Mouse (Mus musculus): Measurements from ENCODE around the gene Gm5141. TPM values are rescaled to one million over a fixed set of nuclear protein-coding genes. Genes with fewer than 3 reads are reported as not detected.
A peak's percentile ranks its signal among the peaks of the same experiment; 100 is the strongest.
"Not testable (repeated sequence)": the region's sequence is repeated elsewhere in the genome, so short reads cannot be mapped to it uniquely, and the experiment has no call there.

Gm5141 gene
- 9.7 and 11.9 TPM in 2 replicates for polyA plus RNA-seq (2014; fragmentation: Nextera tagmentation; extraction: Ambion mirVana)

GRCm38 (mm10) chr13:62785199-62786134, at the start of gene Gm5141:
Gene Gm5141 (minus strand): TSS chr13:62785808.
- peak within 1 kb of the TSS; percentile 39 for H3K4me3 ChIP-seq (replicated peaks; ENCODE audit: low read depth, low read length)
- ATAC-seq (ENCODE audit: low FRiP score, low TSS enrichment) = peak; percentile 99
- H3K27ac ChIP-seq (replicated peaks; ENCODE audit: low read depth, low read length); H3K36me3 ChIP-seq (ENCODE audit: control insufficient read depth, insufficient read depth, low read length); H3K9me3 ChIP-seq (ENCODE audit: control insufficient read depth, low read length); H3K4me1 ChIP-seq (ENCODE audit: control insufficient read depth, insufficient read depth, low read length); H3K27me3 ChIP-seq (ENCODE audit: control insufficient read depth, insufficient read depth, low read length): not testable (repeated sequence)
- DNase-seq = peak; percentile 66
- 5% methylated on average over 19 of the region's 23 CpGs for WGBS
- H3K4me2 ChIP-seq (ENCODE audit: low read length) = peak within 1 kb of the TSS; percentile 52
- H3K9ac ChIP-seq (replicated peaks; ENCODE audit: low read length) = peak within 1 kb of the TSS; percentile 57

GRCm38 (mm10) chr13:62833341-62833740, 47.7 kb upstream of the Gm5141 start:
- H3K4me3 ChIP-seq (replicated peaks; ENCODE audit: low read depth, low read length) = no peak overlapping the region
- H3K36me3 ChIP-seq (ENCODE audit: control insufficient read depth, insufficient read depth, low read length) = no peaks in the 10 kb centered on the region
- WGBS = 38% methylated on average over 4 of the region's 4 CpGs
- no peaks in the 10 kb centered on the region for H3K27me3 ChIP-seq (ENCODE audit: control insufficient read depth, insufficient read depth, low read length)
- DNase-seq (no peak), ATAC-seq (ENCODE audit: low FRiP score, low TSS enrichment) (no peak)
- no peaks in the 10 kb centered on the region for H3K9me3 ChIP-seq (ENCODE audit: control insufficient read depth, low read length)
- no peak overlapping the region for H3K9ac ChIP-seq (replicated peaks; ENCODE audit: low read length)
- no peak overlapping the region for H3K4me2 ChIP-seq (ENCODE audit: low read length)
- H3K27ac ChIP-seq (replicated peaks; ENCODE audit: low read depth, low read length) = no peak overlapping the region
- no peaks in the 10 kb centered on the region for H3K4me1 ChIP-seq (ENCODE audit: control insufficient read depth, insufficient read depth, low read length)

- DNase-seq (no peak), ATAC-seq (ENCODE audit: low FRiP score, low TSS enrichment) (no peak)
- WGBS = 86% methylated on average over 2 of the region's 2 CpGs
- Histone ChIP-seq H3K4me1 (ENCODE audit: control insufficient read depth, insufficient read depth, low read length) (no peaks in the 10 kb centered on the region), H3K9me3 (ENCODE audit: control insufficient read depth, low read length) (no peaks in the 10 kb centered on the region), H3K27ac (replicated peaks; ENCODE audit: low read depth, low read length) (no peak overlapping the region), H3K27me3 (ENCODE audit: control insufficient read depth, insufficient read depth, low read length) (no peaks in the 10 kb centered on the region), H3K9ac (replicated peaks; ENCODE audit: low read length) (no peak overlapping the region), H3K4me2 (ENCODE audit: low read length) (no peak overlapping the region), H3K36me3 (ENCODE audit: control insufficient read depth, insufficient read depth, low read length) (no peaks in the 10 kb centered on the region), H3K4me3 (replicated peaks; ENCODE audit: low read depth, low read length) (no peak overlapping the region)
Observed at GRCm38 (mm10) chr13:62832239-62832638, 46.6 kb upstream of the Gm5141 start.

GRCm38 (mm10) chr13:62815705-62816104, 30.1 kb upstream of the Gm5141 start:
- DNase-seq; H3K9me3 ChIP-seq (ENCODE audit: control insufficient read depth, low read length); H3K36me3 ChIP-seq (ENCODE audit: control insufficient read depth, insufficient read depth, low read length); H3K27me3 ChIP-seq (ENCODE audit: control insufficient read depth, insufficient read depth, low read length); H3K27ac ChIP-seq (replicated peaks; ENCODE audit: low read depth, low read length); H3K9ac ChIP-seq (replicated peaks; ENCODE audit: low read length); ATAC-seq (ENCODE audit: low FRiP score, low TSS enrichment); H3K4me1 ChIP-seq (ENCODE audit: control insufficient read depth, insufficient read depth, low read length); H3K4me3 ChIP-seq (replicated peaks; ENCODE audit: low read depth, low read length); H3K4me2 ChIP-seq (ENCODE audit: low read length): not testable (repeated sequence)
- 90% methylated on average over 3 of the region's 3 CpGs for WGBS

- Histone ChIP-seq H3K9ac (replicated peaks; ENCODE audit: low read length) (no peak overlapping the region), H3K27ac (replicated peaks; ENCODE audit: low read depth, low read length) (no peak overlapping the region), H3K4me2 (ENCODE audit: low read length) (peak overlapping the region; percentile 55), H3K36me3 (ENCODE audit: control insufficient read depth, insufficient read depth, low read length) (no peaks in the 10 kb centered on the region), H3K4me1 (ENCODE audit: control insufficient read depth, insufficient read depth, low read length) (no peaks in the 10 kb centered on the region), H3K4me3 (replicated peaks; ENCODE audit: low read depth, low read length) (peak overlapping the region; percentile 32), H3K27me3 (ENCODE audit: control insufficient read depth, insufficient read depth, low read length) (no peaks in the 10 kb centered on the region), H3K9me3 (ENCODE audit: control insufficient read depth, low read length) (no peaks in the 10 kb centered on the region)
- no peak for ATAC-seq (ENCODE audit: low FRiP score, low TSS enrichment)
- WGBS = 8% methylated on average over 31 of the region's 32 CpGs
- peak; percentile 26 for DNase-seq
Observed at GRCm38 (mm10) chr13:62812713-62813112, 27.1 kb upstream of the Gm5141 start.

- not testable (repeated sequence) for ATAC-seq (ENCODE audit: low FRiP score, low TSS enrichment); DNase-seq; H3K4me3 ChIP-seq (replicated peaks; ENCODE audit: low read depth, low read length); H3K9me3 ChIP-seq (ENCODE audit: control insufficient read depth, low read length); H3K4me2 ChIP-seq (ENCODE audit: low read length); H3K27ac ChIP-seq (replicated peaks; ENCODE audit: low read depth, low read length); H3K9ac ChIP-seq (replicated peaks; ENCODE audit: low read length); H3K36me3 ChIP-seq (ENCODE audit: control insufficient read depth, insufficient read depth, low read length); H3K4me1 ChIP-seq (ENCODE audit: control insufficient read depth, insufficient read depth, low read length); H3K27me3 ChIP-seq (ENCODE audit: control insufficient read depth, insufficient read depth, low read length)
- WGBS = 88% methylated on average over 6 of the region's 6 CpGs
Observed at GRCm38 (mm10) chr13:62807981-62808380, 22.4 kb upstream of the Gm5141 start.

GRCm38 (mm10) chr13:62786135-62786493, 506 bp upstream of the Gm5141 start:
- WGBS = 52% methylated on average over 2 of the region's 2 CpGs
- not testable (repeated sequence) for H3K27me3 ChIP-seq (ENCODE audit: control insufficient read depth, insufficient read depth, low read length); H3K4me1 ChIP-seq (ENCODE audit: control insufficient read depth, insufficient read depth, low read length); H3K9me3 ChIP-seq (ENCODE audit: control insufficient read depth, low read length); DNase-seq; H3K36me3 ChIP-seq (ENCODE audit: control insufficient read depth, insufficient read depth, low read length); H3K27ac ChIP-seq (replicated peaks; ENCODE audit: low read depth, low read length)
- Histone ChIP-seq H3K4me2 (ENCODE audit: low read length) (peak overlapping the region; percentile 46), H3K9ac (replicated peaks; ENCODE audit: low read length) (0 out of 2 replicates have a peak overlapping the region, but pooled peaks have one; percentile 13), H3K4me3 (replicated peaks; ENCODE audit: low read depth, low read length) (peak overlapping the region; percentile 39)
- 0 out of 2 replicates have a peak, but pooled peaks have one; percentile 11 for ATAC-seq (ENCODE audit: low FRiP score, low TSS enrichment)

GRCm38 (mm10) chr13:62763806-62764205, 21.8 kb downstream of the Gm5141 start:
- not testable (repeated sequence) for H3K9ac ChIP-seq (replicated peaks; ENCODE audit: low read length); H3K9me3 ChIP-seq (ENCODE audit: control insufficient read depth, low read length); H3K27ac ChIP-seq (replicated peaks; ENCODE audit: low read depth, low read length); H3K36me3 ChIP-seq (ENCODE audit: control insufficient read depth, insufficient read depth, low read length); H3K27me3 ChIP-seq (ENCODE audit: control insufficient read depth, insufficient read depth, low read length); ATAC-seq (ENCODE audit: low FRiP score, low TSS enrichment); H3K4me3 ChIP-seq (replicated peaks; ENCODE audit: low read depth, low read length); H3K4me2 ChIP-seq (ENCODE audit: low read length); H3K4me1 ChIP-seq (ENCODE audit: control insufficient read depth, insufficient read depth, low read length)
- DNase-seq = peak; percentile 40
- WGBS = 66% methylated on average over 2 of the region's 2 CpGs
